Mouse (Mus musculus): ENCODE results near the gene Tmem270. TPM values are rescaled to one million over a fixed set of nuclear protein-coding genes. Genes with fewer than 3 reads are reported as not detected.

Tmem270 gene
- polyA plus RNA-seq, 1 experiment: not detected

DNA sequence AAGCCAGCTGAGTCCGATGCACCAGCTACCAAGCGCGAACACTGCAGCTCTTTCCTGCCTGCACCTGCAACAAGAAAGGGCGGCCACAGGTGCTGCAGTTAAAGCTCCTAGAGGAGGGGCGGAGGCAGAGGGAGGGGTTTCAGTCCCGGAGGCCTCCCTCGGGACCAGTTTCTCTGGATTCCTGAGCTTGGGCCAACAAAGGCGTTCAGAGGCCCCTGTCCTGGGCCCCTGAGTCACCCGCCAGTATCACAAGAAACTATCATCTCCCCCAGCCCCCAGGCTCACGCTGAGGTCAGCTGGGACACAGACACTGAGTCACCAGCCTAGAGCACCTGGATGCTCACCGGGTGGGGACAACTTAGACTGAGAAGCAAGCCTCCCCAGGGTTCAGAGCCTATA, 40.3 kb upstream of the Tmem270 start, which contains the start of gene Cldn4:
Gene Cldn4, minus strand, starts transcription at position 78 of the 399 bp plus-strand sequence.
- Histone ChIP-seq H3ac (ENCODE audit: control insufficient read depth, insufficient read length) (no peak within 1 kb of the TSS), H3K79me2 (ENCODE audit: control insufficient read depth, insufficient read depth) (no peaks in the 10 kb centered on the region), H3K4me2 (ENCODE audit: low read depth) (no peak within 1 kb of the TSS), H3K4me3 (no peak within 1 kb of the TSS), H3K27me3 (ENCODE audit: control insufficient read depth, insufficient read depth, insufficient read length) (no peaks in the 10 kb centered on the region), H3K36me3 (ENCODE audit: control insufficient read depth, insufficient read depth) (no peaks in the 10 kb centered on the region)
- TF ChIP-seq POLR2AphosphoS2 (IDR thresholded peaks at IDR 0.05; ENCODE audit: insufficient read length, low read depth): no peak
- no peak for TF ChIP-seq REST (IDR thresholded peaks at IDR 0.05; ENCODE audit: insufficient read depth, insufficient read length)
- TF ChIP-seq MYOG (IDR thresholded peaks at IDR 0.05; ENCODE audit: control insufficient read depth in 1 of 3, insufficient read depth in 1 of 3, insufficient read length in 2 of 3, low read depth in 2 of 3): no peak
- TF ChIP-seq MAX (IDR thresholded peaks at IDR 0.05; ENCODE audit: low read depth): no peak
- no peak for TF ChIP-seq MYOD1 (IDR thresholded peaks at IDR 0.05; ENCODE audit: control insufficient read depth in 1 of 3, insufficient read length in 2 of 3, low read depth in 2 of 3)
- no peak for TF ChIP-seq POLR2A (IDR thresholded peaks at IDR 0.05; ENCODE audit: insufficient read length, low read depth)
- TF ChIP-seq CEBPB (IDR thresholded peaks at IDR 0.05; ENCODE audit: insufficient read depth, poor library complexity, severe bottlenecking): no peak
- TF ChIP-seq TCF12 (IDR thresholded peaks at IDR 0.05; ENCODE audit: insufficient read depth, poor library complexity, severe bottlenecking): no peak
- no peak for TF ChIP-seq TCF3 (IDR thresholded peaks at IDR 0.05; ENCODE audit: insufficient read length, low read depth)
- no peak for TF ChIP-seq E2F4 (IDR thresholded peaks at IDR 0.05; ENCODE audit: insufficient read depth)
- no peak for TF ChIP-seq SRF (IDR thresholded peaks at IDR 0.05; ENCODE audit: control insufficient read depth, insufficient read length, low read depth)
- TF ChIP-seq USF1 (IDR thresholded peaks at IDR 0.05; ENCODE audit: low read depth): no peak

DNA sequence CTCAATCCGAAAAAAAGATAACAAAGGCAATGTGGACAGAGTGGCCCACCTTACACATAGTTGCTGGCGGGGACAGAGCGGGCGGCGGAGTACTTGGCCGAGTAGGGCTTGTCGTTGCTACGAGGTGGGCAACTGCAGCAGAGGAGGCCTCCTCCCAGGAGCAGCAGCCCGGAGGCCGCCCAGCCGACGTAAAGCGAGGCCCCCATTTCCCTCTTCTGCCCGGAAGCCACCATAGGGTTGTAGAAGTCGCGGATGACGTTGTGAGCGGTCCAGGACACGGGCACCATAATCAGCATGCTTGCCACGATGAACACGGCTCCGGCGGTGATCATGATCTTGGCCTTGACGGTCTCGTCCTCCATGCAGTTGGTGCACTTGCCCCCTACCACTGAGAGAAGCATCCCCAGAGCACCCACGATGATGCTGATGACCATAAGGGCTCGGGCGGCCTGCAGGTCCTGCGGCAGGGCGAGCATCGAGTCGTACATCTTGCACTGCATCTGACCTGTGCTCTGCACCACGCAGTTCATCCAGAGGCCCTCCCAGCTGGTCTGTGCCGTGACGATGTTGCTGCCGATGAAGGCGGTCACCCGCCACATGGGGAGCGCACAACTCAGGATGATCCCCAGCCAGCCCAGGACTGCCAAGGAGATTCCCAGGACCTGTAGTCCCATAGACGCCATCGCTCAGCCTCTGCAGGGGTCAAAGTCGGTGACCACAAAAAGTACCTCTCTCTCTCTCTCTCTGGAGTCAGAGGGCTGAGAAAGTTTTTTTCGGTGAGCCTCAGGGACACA, 39.7 kb upstream of the Tmem270 start:
- Histone ChIP-seq H3K4me2 (ENCODE audit: low read depth) (no peak overlapping the region), H3K27me3 (ENCODE audit: control insufficient read depth, insufficient read depth, insufficient read length) (no peaks in the 10 kb centered on the region), H3K79me2 (ENCODE audit: control insufficient read depth, insufficient read depth) (no peaks in the 10 kb centered on the region), H3K4me3 (no peak overlapping the region), H3K36me3 (ENCODE audit: control insufficient read depth, insufficient read depth) (no peaks in the 10 kb centered on the region), H3ac (ENCODE audit: control insufficient read depth, insufficient read length) (no peak overlapping the region)
- TF ChIP-seq TCF12 (IDR thresholded peaks at IDR 0.05; ENCODE audit: insufficient read depth, poor library complexity, severe bottlenecking): no peak

DNA sequence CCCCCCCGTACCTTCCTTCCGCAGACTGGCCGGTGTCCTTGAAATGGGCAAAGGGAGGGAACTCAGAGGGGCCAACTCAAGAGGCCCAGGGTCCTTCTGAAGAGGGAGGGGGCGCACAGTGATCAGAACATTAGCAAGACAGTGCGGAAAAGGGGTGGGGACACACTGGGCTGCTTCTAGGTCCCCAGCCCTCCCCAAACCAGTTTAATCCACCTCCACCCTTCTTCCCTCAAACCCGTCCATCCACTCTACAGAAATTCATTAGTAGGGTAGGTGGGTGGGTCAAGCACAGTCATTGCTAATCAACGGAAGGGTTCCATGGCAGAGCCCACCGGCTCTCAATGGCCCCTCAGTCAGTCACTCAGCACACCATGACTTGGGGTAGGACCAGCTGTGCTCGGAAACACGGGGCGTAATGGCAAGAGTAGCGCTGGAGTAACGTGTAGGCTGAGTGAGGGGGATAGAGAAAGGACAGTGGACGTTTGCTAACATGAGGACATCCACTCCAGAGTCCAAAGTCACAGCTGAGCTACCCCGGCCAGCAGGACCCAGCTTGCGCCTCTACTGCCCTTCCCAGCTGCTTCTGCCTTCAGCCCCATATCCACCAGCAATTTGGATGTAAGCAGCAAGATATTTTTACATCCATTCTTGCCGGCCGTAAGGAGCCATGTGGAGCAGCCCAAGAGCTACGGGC, 38.9 kb upstream of the Tmem270 start:
- Histone ChIP-seq H3K27me3 (ENCODE audit: control insufficient read depth, insufficient read depth, insufficient read length) (no peaks in the 10 kb centered on the region), H3ac (ENCODE audit: control insufficient read depth, insufficient read length) (no peak overlapping the region), H3K4me2 (ENCODE audit: low read depth) (no peak overlapping the region), H3K4me3 (no peak overlapping the region), H3K79me2 (ENCODE audit: control insufficient read depth, insufficient read depth) (no peaks in the 10 kb centered on the region), H3K36me3 (ENCODE audit: control insufficient read depth, insufficient read depth) (no peaks in the 10 kb centered on the region)
- no peak for TF ChIP-seq SRF (IDR thresholded peaks at IDR 0.05; ENCODE audit: control insufficient read depth, insufficient read length, low read depth)
- TF ChIP-seq MAX (IDR thresholded peaks at IDR 0.05; ENCODE audit: low read depth): no peak
- TF ChIP-seq MYOG (IDR thresholded peaks at IDR 0.05; ENCODE audit: control insufficient read depth in 1 of 3, insufficient read depth in 1 of 3, insufficient read length in 2 of 3, low read depth in 2 of 3): no peak
- no peak for TF ChIP-seq POLR2AphosphoS2 (IDR thresholded peaks at IDR 0.05; ENCODE audit: insufficient read length, low read depth)
- TF ChIP-seq TCF12 (IDR thresholded peaks at IDR 0.05; ENCODE audit: insufficient read depth, poor library complexity, severe bottlenecking): no peak
- TF ChIP-seq CEBPB (IDR thresholded peaks at IDR 0.05; ENCODE audit: insufficient read depth, poor library complexity, severe bottlenecking): no peak
- no peak for TF ChIP-seq E2F4 (IDR thresholded peaks at IDR 0.05; ENCODE audit: insufficient read depth)
- TF ChIP-seq MYOD1 (IDR thresholded peaks at IDR 0.05; ENCODE audit: control insufficient read depth in 1 of 3, insufficient read length in 2 of 3, low read depth in 2 of 3): no peak
- no peak for TF ChIP-seq TCF3 (IDR thresholded peaks at IDR 0.05; ENCODE audit: insufficient read length, low read depth)
- no peak for TF ChIP-seq POLR2A (IDR thresholded peaks at IDR 0.05; ENCODE audit: insufficient read length, low read depth)
- no peak for TF ChIP-seq REST (IDR thresholded peaks at IDR 0.05; ENCODE audit: insufficient read depth, insufficient read length)
- TF ChIP-seq USF1 (IDR thresholded peaks at IDR 0.05; ENCODE audit: low read depth): no peak

DNA sequence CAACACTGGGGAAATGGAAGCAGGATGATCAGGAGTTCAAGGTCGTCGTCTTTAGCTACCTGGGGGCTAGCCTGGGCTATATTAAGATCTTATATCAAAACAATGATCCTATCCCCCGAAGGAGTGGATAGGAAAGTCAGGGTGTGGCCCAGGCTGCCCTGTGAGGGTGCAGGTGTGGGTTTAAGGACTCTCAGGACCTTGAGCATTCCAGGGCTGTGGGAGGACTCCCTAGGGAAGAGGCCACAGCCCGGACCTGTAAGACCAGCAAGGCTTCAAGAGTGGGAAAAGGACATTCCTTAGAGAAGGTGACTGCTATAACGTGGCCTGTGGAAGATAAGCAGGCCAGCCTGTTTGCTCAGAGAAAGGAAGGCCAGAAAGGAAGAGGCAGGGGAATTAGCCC, 37.6 kb upstream of the Tmem270 start:
- Histone ChIP-seq H3K36me3 (ENCODE audit: control insufficient read depth, insufficient read depth) (no peaks in the 10 kb centered on the region), H3ac (ENCODE audit: control insufficient read depth, insufficient read length) (no peak overlapping the region), H3K79me2 (ENCODE audit: control insufficient read depth, insufficient read depth) (no peaks in the 10 kb centered on the region), H3K27me3 (ENCODE audit: control insufficient read depth, insufficient read depth, insufficient read length) (no peaks in the 10 kb centered on the region), H3K4me3 (no peak overlapping the region), H3K4me2 (ENCODE audit: low read depth) (no peak overlapping the region)
- TF ChIP-seq POLR2A (IDR thresholded peaks at IDR 0.05; ENCODE audit: insufficient read length, low read depth): no peak
- no peak for TF ChIP-seq POLR2AphosphoS2 (IDR thresholded peaks at IDR 0.05; ENCODE audit: insufficient read length, low read depth)
- TF ChIP-seq CEBPB (IDR thresholded peaks at IDR 0.05; ENCODE audit: insufficient read depth, poor library complexity, severe bottlenecking): no peak
- no peak for TF ChIP-seq MAX (IDR thresholded peaks at IDR 0.05; ENCODE audit: low read depth)
- TF ChIP-seq MYOD1 (IDR thresholded peaks at IDR 0.05; ENCODE audit: control insufficient read depth in 1 of 3, insufficient read length in 2 of 3, low read depth in 2 of 3): no peak
- no peak for TF ChIP-seq SRF (IDR thresholded peaks at IDR 0.05; ENCODE audit: control insufficient read depth, insufficient read length, low read depth)
- TF ChIP-seq E2F4 (IDR thresholded peaks at IDR 0.05; ENCODE audit: insufficient read depth): no peak
- no peak for TF ChIP-seq TCF3 (IDR thresholded peaks at IDR 0.05; ENCODE audit: insufficient read length, low read depth)
- no peak for TF ChIP-seq REST (IDR thresholded peaks at IDR 0.05; ENCODE audit: insufficient read depth, insufficient read length)
- TF ChIP-seq USF1 (IDR thresholded peaks at IDR 0.05; ENCODE audit: low read depth): no peak
- no peak for TF ChIP-seq MYOG (IDR thresholded peaks at IDR 0.05; ENCODE audit: control insufficient read depth in 1 of 3, insufficient read depth in 1 of 3, insufficient read length in 2 of 3, low read depth in 2 of 3)
- TF ChIP-seq TCF12 (IDR thresholded peaks at IDR 0.05; ENCODE audit: insufficient read depth, poor library complexity, severe bottlenecking): no peak
